Mouse (Mus musculus): ENCODE measurements around the gene Cmc2. TPM values are rescaled to one million over a fixed set of nuclear protein-coding genes. Genes with fewer than 3 reads are reported as not detected.

Cmc2 gene
- polyA plus RNA-seq, 1 experiment from 2014 or later, result 79.4 TPM

Other genes starting within 250 kb of the Cmc2 start
- 9.6 and 9.9 TPM in 2 replicates for gene Cdyl2, start 188.5 kb downstream of the Cmc2 start, polyA plus RNA-seq (2015; fragmentation: Nextera tagmentation; extraction: Ambion mirVana)
- gene Cenpn, start 275 bp upstream of the Cmc2 start, polyA plus RNA-seq (2015; fragmentation: Nextera tagmentation; extraction: Ambion mirVana), result 45.5 and 46.3 TPM in 2 replicates
- gene Atmin, start 21.9 kb upstream of the Cmc2 start, polyA plus RNA-seq (2015; fragmentation: Nextera tagmentation; extraction: Ambion mirVana), result 12.0 and 12.9 TPM in 2 replicates
- 2.6 and 2.7 TPM in 2 replicates for gene 1700030J22Rik, start 57.5 kb upstream of the Cmc2 start, polyA plus RNA-seq (2015; fragmentation: Nextera tagmentation; extraction: Ambion mirVana)
- 191 and 203 TPM in 2 replicates for gene Gcsh, start 72.1 kb upstream of the Cmc2 start, polyA plus RNA-seq (2015; fragmentation: Nextera tagmentation; extraction: Ambion mirVana)
- gene Pkd1l2, start 161.0 kb upstream of the Cmc2 start, polyA plus RNA-seq (2015; fragmentation: Nextera tagmentation; extraction: Ambion mirVana), result 0.04 and 0.14 TPM in 2 replicates
- 0.45 and 0.62 TPM in 2 replicates for gene Bco1, start 174.4 kb upstream of the Cmc2 start, polyA plus RNA-seq (2015; fragmentation: Nextera tagmentation; extraction: Ambion mirVana)
- 1.6 and 1.8 TPM in 2 replicates for gene Gan, start 236.7 kb upstream of the Cmc2 start, polyA plus RNA-seq (2015; fragmentation: Nextera tagmentation; extraction: Ambion mirVana)

Data from kidney, embryonic 16.5 days (tissue).